Comparison of ENCODE assay signal across 27 mouse cellular contexts in the genomic region with DNA sequence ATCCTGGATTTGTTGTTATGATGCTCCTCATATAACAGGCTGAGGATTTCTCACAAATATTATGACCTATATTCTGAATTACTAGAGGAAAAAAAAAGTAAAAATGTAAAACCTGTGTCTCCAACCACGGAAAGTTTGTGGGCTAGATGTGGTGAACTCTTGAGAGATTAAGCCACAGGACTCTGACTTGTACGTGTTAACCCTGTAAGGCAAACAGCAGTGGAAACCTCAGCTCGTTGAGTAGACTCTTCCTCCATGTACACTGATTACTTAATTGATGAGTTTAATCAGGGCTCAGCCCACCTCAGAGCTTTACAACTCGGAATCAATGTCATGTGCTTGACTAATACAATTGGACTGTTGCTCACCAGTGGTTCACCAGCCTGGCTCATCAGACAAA. TPM values are rescaled to one million over a fixed set of nuclear protein-coding genes. Genes with fewer than 3 reads are reported as not detected.
DNase-seq lines count a peak whose midpoint lies in the region; ATAC-seq lines count a peak whose summit lies in the region.
"Had no signal": no experiment of that assay in that cellular context is flagged by ENCODE, and none has a peak within 500 bp of the region (broad histone marks: within the 10 kb centered on the region; RNA-seq: fewer than 3 reads in every experiment).

No protein-coding gene starts in this region.

- ATAC-seq in activated CD4-positive, CD25-positive, alpha-beta regulatory T cell, adult 4 months: peak; percentile 58
- peak; percentile 58 for ATAC-seq in inflammation-experienced regulatory T-cells, adult 6 months
- ATAC-seq: forebrain, embryonic 15.5 days; intestine, embryonic 16.5 days had no signal

- DNase-seq in 416B (ENCODE audit: low read depth): peak; percentile 46
- peak; percentile 43 for DNase-seq in CD4-positive, CD25-positive, alpha-beta regulatory T cell, adult 2 months (ENCODE audit: low read depth, low spot score)
- DNase-seq in urinary bladder, postnatal 4 days (ENCODE audit: low spot score in 2 of 2): no peak
- DNase-seq in lung, postnatal 36 days: no peak
- no peak for DNase-seq in thymus, postnatal 0 days (ENCODE audit: low spot score)
- DNase-seq: adrenal gland, postnatal 14 days; cerebellum, adult 11 months; cerebellum, adult 2 months; cerebellum, adult 9-11 months; cerebellum, postnatal 25 days; embryo, embryonic 11 days; gastrocnemius, postnatal 25 days; heart, adult 18-20 months had no signal

RNA-seq across cellular contexts. Expression of gene Actbl2, which starts 3.2 kb away (rescaled TPM):
- under 1 TPM in 1 of 2 experiments, not detected in 1; 0.28 TPM for polyA plus RNA-seq in activated CD4-positive, CD25-positive, alpha-beta regulatory T cell, adult 4 months (2017; shearing (Covaris generic))
- under 1 TPM in 2 of 3 experiments, not detected in 1; 0.20 to 0.77 TPM for polyA plus RNA-seq in inflammation-experienced regulatory T-cells, adult 6 months (2017; shearing (Covaris generic))
- not detected in 2 replicates for polyA plus RNA-seq in thymus, postnatal 0 days (2015; fragmentation: Nextera tagmentation; extraction: Ambion mirVana)
- polyA plus RNA-seq: C2C12; cortical plate, adult 2 months; embryonic facial prominence, embryonic 10.5 days; embryonic facial prominence, embryonic 13.5 days; erythroblast, embryonic 14.5 days; forebrain, embryonic 12.5 days; forebrain, embryonic 15.5 days; heart, embryonic 13.5 days; heart, embryonic 16.5 days; hindbrain, embryonic 12.5 days; hindbrain, embryonic 15.5 days; intestine, embryonic 16.5 days had no signal

Comparison
In these comparisons a context has a peak if more than half of its experiments do, and no peak if none do; other contexts are left out.
1. DNase-seq: peak in 416B (single experiment) and CD4-positive, CD25-positive, alpha-beta regulatory T cell, adult 2 months (single experiment); none in urinary bladder, postnatal 4 days (0 of 2), lung, postnatal 36 days (single experiment) and thymus, postnatal 0 days (single experiment).